Mouse (Mus musculus) R1 (cell line): ENCODE measurements around the gene Slc38a1.
"Not testable (repeated sequence)": the region's sequence is repeated elsewhere in the genome, so short reads cannot be mapped to it uniquely, and the experiment has no call there.

Source experiments
- DNase-seq: peaks from one replicate; pipeline ENCODE4 v3.0.0-alpha.2; 2018; ENCODE audit warnings: low read depth, low spot score

Gene Slc38a1

GRCm38 (mm10) chr15:96658275-96658602 lies 15.5 kb upstream of the Slc38a1 start:
- DNase-seq = no peak

- DNase-seq = peak; percentile 42
Measured at GRCm38 (mm10) chr15:96657576-96658274, 15.0 kb upstream of the Slc38a1 start.

- no peak for DNase-seq
Measured at GRCm38 (mm10) chr15:96655514-96655913, 12.8 kb upstream of the Slc38a1 start.

- no peak for DNase-seq
Measured at GRCm38 (mm10) chr15:96654714-96655113, 12.0 kb upstream of the Slc38a1 start.

- DNase-seq = peak; percentile 79
Measured at GRCm38 (mm10) chr15:96653011-96653410, 10.3 kb upstream of the Slc38a1 start.

- no peak for DNase-seq
Measured at GRCm38 (mm10) chr15:96652531-96652930, 9.8 kb upstream of the Slc38a1 start.

- DNase-seq = peak; percentile 66
Measured at GRCm38 (mm10) chr15:96647376-96647775, 4.7 kb upstream of the Slc38a1 start.

- peak; percentile 61 for DNase-seq
Measured at GRCm38 (mm10) chr15:96641821-96642435, 785 bp downstream of the Slc38a1 start.

- peak; percentile 84 for DNase-seq
Measured at GRCm38 (mm10) chr15:96641111-96641820, 1.4 kb downstream of the Slc38a1 start.

GRCm38 (mm10) chr15:96640291-96640985 lies 2.3 kb downstream of the Slc38a1 start:
- DNase-seq = peak; percentile 63

GRCm38 (mm10) chr15:96639630-96640029 lies 3.1 kb downstream of the Slc38a1 start:
- no peak for DNase-seq

- no peak for DNase-seq
Measured at GRCm38 (mm10) chr15:96638656-96639055, 4.1 kb downstream of the Slc38a1 start.

GRCm38 (mm10) chr15:96638173-96638572 lies 4.5 kb downstream of the Slc38a1 start:
- DNase-seq = peak; percentile 89

- DNase-seq = peak; percentile 98
Measured at GRCm38 (mm10) chr15:96634670-96635405, 7.9 kb downstream of the Slc38a1 start.

- peak; percentile 58 for DNase-seq
Measured at GRCm38 (mm10) chr15:96632201-96632600, 10.5 kb downstream of the Slc38a1 start.

GRCm38 (mm10) chr15:96631107-96631718 lies 11.5 kb downstream of the Slc38a1 start:
- no peak for DNase-seq

- no peak for DNase-seq
Measured at GRCm38 (mm10) chr15:96628256-96628655, 14.5 kb downstream of the Slc38a1 start.

- no peak for DNase-seq
Measured at GRCm38 (mm10) chr15:96626871-96627270, 15.8 kb downstream of the Slc38a1 start.

GRCm38 (mm10) chr15:96625012-96625411 lies 17.7 kb downstream of the Slc38a1 start:
- DNase-seq = not testable (repeated sequence)

- peak; percentile 68 for DNase-seq
Measured at GRCm38 (mm10) chr15:96622376-96622775, 20.3 kb downstream of the Slc38a1 start.

- no peak for DNase-seq
Measured at GRCm38 (mm10) chr15:96621686-96622085, 21.0 kb downstream of the Slc38a1 start.
